Mouse (Mus musculus) layer of hippocampus, postnatal 10 days (tissue): ENCODE results near the gene Stk17b. TPM values are rescaled to one million over a fixed set of nuclear protein-coding genes. Genes with fewer than 3 reads are reported as not detected.

Experiments used
- DNase-seq, 2 experiments: peaks; one replicate each; pipeline ENCODE4 v3.0.0; 2021; ENCODE audit warnings: low spot score in 2 of 2
- long read RNA-seq: library from polyadenylated mRNA; stranded (forward); transcript quantifications from one replicate; pipeline ENCODE4 v2.0.0, GENCODE M21; 2023
- total RNA-seq, 2 experiments: library from RNA; stranded (reverse); gene quantifications; 2 replicates each; pipeline ENCODE4 v1.2.3; 2021

Stk17b gene
- total RNA-seq = 1 to 10 TPM; 7.0 to 9.6 TPM
- long read RNA-seq, partial matches to known transcripts = 8 of 9 reads
- long read RNA-seq, other reads (novel, unspliced or antisense) = 0 of 9 reads

- DNase-seq = peak; percentile 74 to 86
Observed at GRCm38 (mm10) chr1:53784721-53785418, at the start of gene Stk17b. Gene Stk17b (minus strand): TSS chr1:53785224.

- no peak for DNase-seq
Observed at GRCm38 (mm10) chr1:53830286-53830685, 45.3 kb upstream of the Stk17b start.

- peak in 1 of 2 experiments; percentile 26 for DNase-seq
Observed at GRCm38 (mm10) chr1:53829089-53829488, 44.1 kb upstream of the Stk17b start.

GRCm38 (mm10) chr1:53824446-53825337, 39.7 kb upstream of the Stk17b start:
- no peak for DNase-seq

- peak; percentile 29 to 47 for DNase-seq
Observed at GRCm38 (mm10) chr1:53823687-53824445, 38.8 kb upstream of the Stk17b start.

GRCm38 (mm10) chr1:53821983-53822382, 37.0 kb upstream of the Stk17b start:
- no peak for DNase-seq

- no peak for DNase-seq
Observed at GRCm38 (mm10) chr1:53820041-53820632, 35.1 kb upstream of the Stk17b start.

GRCm38 (mm10) chr1:53818072-53818862, 33.2 kb upstream of the Stk17b start:
- DNase-seq = no peak

- no peak for DNase-seq
Observed at GRCm38 (mm10) chr1:53816353-53816752, 31.3 kb upstream of the Stk17b start.

- DNase-seq = no peak
Observed at GRCm38 (mm10) chr1:53814077-53814705, 29.2 kb upstream of the Stk17b start.

- no peak for DNase-seq
Observed at GRCm38 (mm10) chr1:53811919-53812318, 26.9 kb upstream of the Stk17b start.

- no peak for DNase-seq
Observed at GRCm38 (mm10) chr1:53808229-53808628, 23.2 kb upstream of the Stk17b start.

GRCm38 (mm10) chr1:53797811-53798210, 12.8 kb upstream of the Stk17b start:
- no peak for DNase-seq

GRCm38 (mm10) chr1:53797074-53797473, 12.1 kb upstream of the Stk17b start:
- DNase-seq = no peak

- DNase-seq = no peak
Observed at GRCm38 (mm10) chr1:53796271-53796670, 11.2 kb upstream of the Stk17b start.

GRCm38 (mm10) chr1:53795591-53795990, 10.6 kb upstream of the Stk17b start:
- DNase-seq = no peak

- no peak for DNase-seq
Observed at GRCm38 (mm10) chr1:53795081-53795480, 10.1 kb upstream of the Stk17b start.

GRCm38 (mm10) chr1:53794279-53794678, 9.3 kb upstream of the Stk17b start:
- DNase-seq = no peak

- DNase-seq = no peak
Observed at GRCm38 (mm10) chr1:53791343-53791742, 6.3 kb upstream of the Stk17b start.

GRCm38 (mm10) chr1:53784291-53784720, 718 bp downstream of the Stk17b start:
- DNase-seq = no peak
